Mouse (Mus musculus) forebrain, embryonic 12.5 days (tissue): ENCODE measurements around the gene Prkca. TPM values are rescaled to one million over a fixed set of nuclear protein-coding genes. Genes with fewer than 3 reads are reported as not detected.

Experiments
- ATAC-seq: fragments of 200-750 bp; cut with Nextera tagmentation; 2 replicates; pipeline ENCODE4 v1.8.0; 2017; ENCODE audit warnings: moderate TSS enrichment; ENCODE audit not compliant: low FRiP score
- H3K27ac ChIP-seq: fragments of 300-500 bp; sonication (generic); 2 replicates; pipeline ENCODE4 v1.5.1; 2016; ENCODE audit warnings: mild to moderate bottlenecking
- H3K27me3 ChIP-seq: fragments of 300-500 bp; sonication (generic); 2 replicates; pipeline ENCODE4 v1.6.1; 2016; ENCODE audit warnings: mild to moderate bottlenecking
- H3K36me3 ChIP-seq: fragments of 300-500 bp; sonication (generic); replicated peaks from 2 replicates; pipeline ENCODE4 v1.6.1; 2016; ENCODE audit warnings: mild to moderate bottlenecking
- H3K4me1 ChIP-seq: fragments of 300-500 bp; sonication (generic); 2 replicates; pipeline ENCODE4 v1.6.1; 2016
- H3K4me2 ChIP-seq: fragments of 300-500 bp; sonication (generic); 2 replicates; pipeline ENCODE4 v1.6.1; 2016; ENCODE audit warnings: mild to moderate bottlenecking, moderate library complexity
- H3K4me3 ChIP-seq: fragments of 300-500 bp; sonication (generic); replicated peaks from 2 replicates; pipeline ENCODE4 v1.5.1; 2016; ENCODE audit warnings: mild to moderate bottlenecking
- H3K9ac ChIP-seq: fragments of 300-500 bp; sonication (generic); 2 replicates; pipeline ENCODE4 v1.6.1; 2016; ENCODE audit warnings: mild to moderate bottlenecking
- H3K9me3 ChIP-seq: fragments of 300-500 bp; sonication (generic); 2 replicates; pipeline ENCODE4 v1.6.1; 2016
- WGBS: fragments of 180-500 bp; shearing (Covaris S2); methylation state at CpG from one replicate; pipeline ENCODE4 v1.1.7; 2016; 5-methylcytosine and 5-hydroxymethylcytosine counted together
- polyA plus RNA-seq: library from polyadenylated mRNA; unstranded; fragments of >200 nt; fragmentation: Nextera tagmentation; extraction: Ambion mirVana; gene quantifications from 2 replicates; pipeline ENCODE4 v1.2.1, GENCODE M21; 2016

Prkca gene
- polyA plus RNA-seq, 1 experiment from 2014 or later: 4.6 TPM

GRCm38 (mm10) chr11:108267825-108268224, 75.9 kb downstream of the Prkca start:
- Histone ChIP-seq H3K9ac (no peak overlapping the region), H3K36me3 (no peaks in the 10 kb centered on the region), H3K27me3 (peaks cover 30% of the 10 kb centered on the region), H3K4me1 (peaks cover 37% of the 10 kb centered on the region), H3K4me2 (no peak overlapping the region), H3K9me3 (no peaks in the 10 kb centered on the region), H3K27ac (no peak overlapping the region), H3K4me3 (no peak overlapping the region)
- no peak for ATAC-seq
- WGBS: 85% methylated on average over 7 of the region's 7 CpGs

DNA sequence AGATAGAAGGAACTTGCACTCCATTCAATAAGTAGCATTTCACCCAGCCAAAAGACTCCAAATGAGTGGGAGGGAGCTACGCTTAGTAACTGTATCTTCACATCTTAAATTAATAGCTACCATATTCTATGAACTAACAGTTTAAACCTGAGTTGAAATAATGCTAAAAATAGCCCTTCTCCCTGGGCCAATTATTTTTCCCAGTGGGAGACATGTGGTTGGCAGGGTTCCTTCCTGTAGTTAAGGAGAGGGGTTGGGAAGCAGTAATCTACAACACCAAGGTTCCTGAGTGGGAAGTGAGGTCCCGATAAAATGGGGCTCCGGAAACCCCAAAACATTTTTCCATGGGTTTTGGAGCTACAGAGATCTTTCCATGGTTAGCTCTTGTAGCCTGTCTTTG, 76.7 kb downstream of the Prkca start:
- H3K4me3 ChIP-seq: no peak overlapping the region
- WGBS: 89% methylated on average over 3 of the region's 3 CpGs
- H3K9ac ChIP-seq: no peak overlapping the region
- H3K4me1 ChIP-seq: peaks cover 37% of the 10 kb centered on the region
- no peak overlapping the region for H3K4me2 ChIP-seq
- H3K27ac ChIP-seq: no peak overlapping the region
- peaks cover 30% of the 10 kb centered on the region for H3K27me3 ChIP-seq
- H3K36me3 ChIP-seq: no peaks in the 10 kb centered on the region
- ATAC-seq: no peak
- H3K9me3 ChIP-seq: no peaks in the 10 kb centered on the region

DNA sequence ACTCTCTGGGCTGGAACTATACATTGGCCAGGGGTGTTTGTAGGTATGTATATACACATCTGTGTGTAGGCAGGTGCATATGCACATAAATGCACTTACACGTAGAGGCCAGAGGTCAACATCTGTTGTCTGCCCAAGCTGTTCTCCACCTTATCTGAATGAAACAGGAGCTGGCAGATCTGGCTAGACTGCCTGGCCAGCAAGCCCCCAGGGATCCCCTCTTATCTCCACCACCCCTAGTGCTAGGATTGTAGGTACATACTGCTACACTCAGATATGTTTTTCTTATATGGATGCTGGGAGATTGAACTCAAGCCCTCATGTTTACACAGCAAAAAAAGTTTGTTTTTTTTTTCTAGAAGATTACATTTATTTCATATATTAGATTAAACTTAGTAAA, 79.9 kb downstream of the Prkca start:
- peaks cover 21% of the 10 kb centered on the region for H3K27me3 ChIP-seq
- no peak overlapping the region for H3K27ac ChIP-seq
- no peaks in the 10 kb centered on the region for H3K36me3 ChIP-seq
- ATAC-seq: no peak
- H3K9ac ChIP-seq: no peak overlapping the region
- H3K4me2 ChIP-seq: no peak overlapping the region
- H3K4me1 ChIP-seq: peaks cover 29% of the 10 kb centered on the region
- WGBS: 79% methylated on average over 1 of the region's 1 CpGs
- H3K4me3 ChIP-seq: no peak overlapping the region
- H3K9me3 ChIP-seq: no peaks in the 10 kb centered on the region

GRCm38 (mm10) chr11:108263406-108263805, 80.3 kb downstream of the Prkca start:
- WGBS: 68% methylated on average over 3 of the region's 3 CpGs
- ATAC-seq: no peak
- no peaks in the 10 kb centered on the region for H3K9me3 ChIP-seq
- no peak overlapping the region for H3K4me2 ChIP-seq
- H3K4me3 ChIP-seq: no peak overlapping the region
- H3K27me3 ChIP-seq: peaks cover 18% of the 10 kb centered on the region
- no peaks in the 10 kb centered on the region for H3K36me3 ChIP-seq
- H3K27ac ChIP-seq: no peak overlapping the region
- no peak overlapping the region for H3K9ac ChIP-seq
- H3K4me1 ChIP-seq: peaks cover 24% of the 10 kb centered on the region

DNA sequence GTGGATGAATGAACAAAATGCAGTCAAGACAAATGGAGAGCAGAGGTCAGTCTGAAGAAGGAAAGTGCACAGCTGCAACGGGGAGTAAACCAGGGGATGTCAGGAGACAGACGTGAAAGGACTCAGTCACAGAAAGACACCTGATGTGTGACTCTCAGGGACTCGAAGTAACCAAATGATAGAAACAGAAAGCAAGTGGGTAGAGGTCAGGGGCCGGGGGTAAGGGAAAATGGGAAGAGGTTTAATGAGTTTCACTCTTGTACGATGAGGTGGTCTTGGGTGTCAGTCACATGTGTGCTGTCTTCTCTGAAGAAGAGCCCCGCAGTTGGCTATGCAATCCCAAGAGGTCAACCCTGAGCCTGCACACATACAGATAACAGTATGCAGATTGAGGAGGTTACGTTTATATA, 82.0 kb downstream of the Prkca start:
- Histone ChIP-seq H3K4me3 (no peak overlapping the region), H3K27ac (no peak overlapping the region), H3K27me3 (peaks cover 6% of the 10 kb centered on the region; the same call in 1 of the 2 replicates), H3K4me2 (no peak overlapping the region), H3K9ac (no peak overlapping the region), H3K4me1 (peaks cover 19% of the 10 kb centered on the region), H3K36me3 (no peaks in the 10 kb centered on the region), H3K9me3 (no peaks in the 10 kb centered on the region)
- 57% methylated on average over 7 of the region's 7 CpGs for WGBS
- no peak for ATAC-seq

DNA sequence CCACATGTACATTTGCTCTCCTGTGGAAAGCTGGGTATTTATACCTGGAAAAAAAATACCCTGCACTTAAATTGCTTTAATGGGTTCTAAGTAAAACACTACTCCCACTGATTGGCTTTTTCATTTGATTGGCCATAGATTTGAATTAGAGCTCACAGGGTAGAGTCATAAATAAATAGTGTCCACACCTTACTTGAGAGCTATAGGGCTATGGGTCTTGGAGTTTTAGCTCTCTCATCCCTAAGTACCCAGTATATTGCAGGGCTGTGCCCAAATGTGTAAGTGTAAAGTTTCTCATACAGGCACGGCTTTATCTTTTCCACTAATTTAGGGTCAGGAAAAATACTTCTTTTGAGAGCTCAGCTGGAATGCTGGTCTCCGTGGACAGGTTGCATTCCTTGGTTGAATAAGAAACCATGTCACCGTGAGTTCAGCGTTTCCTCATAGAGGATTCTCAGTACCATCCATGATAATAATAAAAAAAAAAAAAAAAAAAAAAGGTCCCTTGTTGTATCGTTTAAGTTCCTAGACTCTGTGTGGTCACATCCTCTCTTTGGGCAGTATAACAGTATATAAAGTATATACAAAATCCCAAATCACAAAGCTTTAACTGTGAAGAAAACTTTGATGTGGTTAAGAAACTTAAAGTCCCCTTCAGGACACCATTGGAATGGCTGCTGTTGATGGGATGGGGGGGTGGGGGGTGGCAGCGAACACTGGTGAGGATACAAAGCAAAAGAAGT, 82.8 kb downstream of the Prkca start:
- peaks cover 3% of the 10 kb centered on the region; the same call in 1 of the 2 replicates for H3K27me3 ChIP-seq
- H3K4me2 ChIP-seq: no peak overlapping the region
- H3K9ac ChIP-seq: no peak overlapping the region
- H3K36me3 ChIP-seq: no peaks in the 10 kb centered on the region
- no peak overlapping the region for H3K27ac ChIP-seq
- WGBS: 65% methylated on average over 6 of the region's 6 CpGs
- H3K9me3 ChIP-seq: no peaks in the 10 kb centered on the region
- ATAC-seq: no peak
- H3K4me3 ChIP-seq: no peak overlapping the region
- H3K4me1 ChIP-seq: peaks cover 19% of the 10 kb centered on the region

DNA sequence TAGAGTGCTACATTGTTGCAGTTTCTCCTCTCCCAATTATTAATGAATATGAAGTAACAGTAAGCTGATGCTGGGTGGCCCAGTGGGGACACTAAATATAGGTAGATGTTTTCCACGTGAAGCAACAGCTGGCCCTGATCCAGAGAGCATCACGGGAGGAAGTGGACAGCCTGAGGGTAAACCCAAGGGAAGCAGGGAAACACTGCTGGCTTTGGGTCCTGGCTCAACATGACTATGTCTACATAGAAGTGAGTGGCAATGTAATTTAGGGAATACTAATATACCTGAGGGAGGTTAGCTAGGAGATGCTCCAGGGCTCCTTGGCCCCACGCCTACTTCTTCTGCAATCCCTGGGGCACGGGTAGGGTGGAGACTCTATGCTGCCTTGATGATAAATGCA, 84.3 kb downstream of the Prkca start:
- 85% methylated on average over 4 of the region's 4 CpGs for WGBS
- no peak overlapping the region for H3K27ac ChIP-seq
- H3K4me2 ChIP-seq: no peak overlapping the region
- no peak for ATAC-seq
- 0 out of 2 replicates have a peak, but pooled peaks cover 3% of the 10 kb centered on the region for H3K27me3 ChIP-seq
- peaks cover 19% of the 10 kb centered on the region for H3K4me1 ChIP-seq
- no peak overlapping the region for H3K9ac ChIP-seq
- no peak overlapping the region for H3K4me3 ChIP-seq
- no peaks in the 10 kb centered on the region for H3K9me3 ChIP-seq
- H3K36me3 ChIP-seq: no peaks in the 10 kb centered on the region

DNA sequence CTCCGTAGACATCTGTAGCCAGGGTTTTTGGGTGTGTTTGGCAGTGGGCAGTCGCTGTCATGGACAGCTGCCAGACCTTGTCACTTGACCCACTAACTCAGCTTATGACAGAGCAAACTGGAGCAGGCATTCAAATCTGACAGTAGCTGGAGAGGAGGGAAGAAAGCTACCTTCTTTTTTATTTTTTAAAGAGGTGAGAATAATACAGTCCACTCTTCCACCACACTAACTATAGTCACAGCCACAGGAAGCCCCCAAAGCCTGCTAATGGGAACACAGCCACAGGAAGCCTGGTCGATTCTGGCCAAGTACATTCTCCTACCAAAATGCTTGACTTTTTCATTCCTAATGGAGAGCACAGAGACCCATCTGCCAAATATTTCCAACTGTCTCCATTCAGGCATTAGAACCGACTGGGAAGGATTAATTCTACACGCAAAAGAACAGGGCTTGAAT, 84.9 kb downstream of the Prkca start:
- no peak overlapping the region for H3K4me3 ChIP-seq
- no peaks in the 10 kb centered on the region for H3K36me3 ChIP-seq
- H3K9me3 ChIP-seq: no peaks in the 10 kb centered on the region
- H3K4me1 ChIP-seq: peaks cover 19% of the 10 kb centered on the region
- H3K9ac ChIP-seq: no peak overlapping the region
- H3K27me3 ChIP-seq: 0 out of 2 replicates have a peak, but pooled peaks cover 2% of the 10 kb centered on the region
- no peak overlapping the region for H3K4me2 ChIP-seq
- H3K27ac ChIP-seq: no peak overlapping the region
- WGBS: 82% methylated on average over 5 of the region's 5 CpGs
- no peak for ATAC-seq

DNA sequence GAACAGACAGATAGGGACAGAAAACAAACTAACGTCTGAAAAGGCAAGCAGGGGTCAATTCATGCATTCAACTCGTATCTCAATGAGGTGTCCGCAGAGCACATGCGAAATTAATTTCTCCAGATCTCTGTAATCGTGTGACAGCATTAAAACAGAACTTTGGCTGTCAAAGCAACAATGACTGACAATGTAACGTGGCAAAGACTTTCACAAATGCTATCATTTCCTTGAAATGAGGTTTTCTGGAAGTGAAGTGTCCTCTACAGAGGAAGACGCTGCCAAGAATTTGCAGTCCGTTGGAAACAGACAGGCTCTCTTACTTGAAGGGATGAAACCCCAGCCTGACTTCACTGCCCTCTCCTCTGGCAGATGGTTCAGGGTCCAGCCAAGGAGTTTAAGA, 85.8 kb downstream of the Prkca start:
- H3K4me1 ChIP-seq: peaks cover 19% of the 10 kb centered on the region
- WGBS: 80% methylated on average over 8 of the region's 8 CpGs
- H3K4me2 ChIP-seq: no peak overlapping the region
- no peaks in the 10 kb centered on the region for H3K27me3 ChIP-seq
- no peak for ATAC-seq
- H3K4me3 ChIP-seq: no peak overlapping the region
- no peak overlapping the region for H3K9ac ChIP-seq
- no peak overlapping the region for H3K27ac ChIP-seq
- no peaks in the 10 kb centered on the region for H3K36me3 ChIP-seq
- H3K9me3 ChIP-seq: no peaks in the 10 kb centered on the region

DNA sequence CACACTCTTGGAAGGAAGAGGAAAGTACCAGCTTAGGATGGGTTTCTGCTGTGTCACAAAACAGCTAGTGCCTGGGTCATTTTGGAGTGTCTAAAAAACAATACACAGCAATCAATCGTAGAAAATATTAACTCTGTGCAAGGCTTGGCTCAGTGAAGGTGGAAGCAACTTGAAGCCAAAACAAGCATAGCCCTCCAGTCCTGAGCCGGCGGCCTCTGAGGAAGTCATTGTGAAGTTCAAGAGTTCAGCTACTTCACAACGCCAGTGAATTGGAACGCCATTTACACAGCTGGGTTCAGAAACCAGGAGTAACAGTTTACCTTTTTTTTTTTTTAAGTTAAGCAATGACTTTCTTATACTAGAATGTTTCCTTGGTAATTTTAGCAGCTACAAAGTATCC, 89.0 kb downstream of the Prkca start:
- Histone ChIP-seq H3K36me3 (no peaks in the 10 kb centered on the region), H3K27ac (no peak overlapping the region), H3K9me3 (no peaks in the 10 kb centered on the region), H3K4me3 (no peak overlapping the region), H3K4me2 (no peak overlapping the region), H3K9ac (no peak overlapping the region), H3K4me1 (0 out of 2 replicates have a peak, but pooled peaks cover 7% of the 10 kb centered on the region), H3K27me3 (no peaks in the 10 kb centered on the region)
- ATAC-seq: no peak
- whole genome bisulfite sequencing: 93% methylated on average over 5 of the region's 5 CpGs

GRCm38 (mm10) chr11:108251924-108252775, 91.6 kb downstream of the Prkca start:
- Histone ChIP-seq H3K36me3 (no peaks in the 10 kb centered on the region), H3K4me2 (no peak overlapping the region), H3K9ac (no peak overlapping the region), H3K4me1 (no peaks in the 10 kb centered on the region), H3K4me3 (no peak overlapping the region), H3K27me3 (no peaks in the 10 kb centered on the region), H3K27ac (no peak overlapping the region), H3K9me3 (no peaks in the 10 kb centered on the region)
- 92% methylated on average over 7 of the region's 7 CpGs for WGBS
- no peak for ATAC-seq

- Histone ChIP-seq H3K4me1 (peaks cover 2% of the 10 kb centered on the region; the same call in 1 of the 2 replicates), H3K36me3 (no peaks in the 10 kb centered on the region), H3K4me3 (no peak overlapping the region), H3K4me2 (no peak overlapping the region), H3K9ac (no peak overlapping the region), H3K9me3 (no peaks in the 10 kb centered on the region), H3K27me3 (no peaks in the 10 kb centered on the region), H3K27ac (no peak overlapping the region)
- ATAC-seq: no peak
- 85% methylated on average over 13 of the region's 13 CpGs for WGBS
Measured at GRCm38 (mm10) chr11:108250829-108251637, 92.7 kb downstream of the Prkca start.
